Mouse (Mus musculus) adrenal gland, postnatal 10 days (tissue): ENCODE results near the gene Supt6. TPM values are rescaled to one million over a fixed set of nuclear protein-coding genes. Genes with fewer than 3 reads are reported as not detected.
A peak's percentile ranks its signal among the peaks of the same experiment; 100 is the strongest.
"Not testable (repeated sequence)": the region's sequence is repeated elsewhere in the genome, so short reads cannot be mapped to it uniquely, and the experiment has no call there.

Experiments
- DNase-seq: peaks from one replicate; pipeline ENCODE4 v3.0.0; 2021; ENCODE audit warnings: mixed read lengths
- long read RNA-seq, 2 experiments: library from polyadenylated mRNA; stranded (forward); transcript quantifications; one replicate each; pipeline ENCODE4 v2.0.0; 2021
- total RNA-seq, 2 experiments: library from RNA; stranded (reverse); gene quantifications; 2 replicates each; pipeline ENCODE4 v1.2.3; 2021

The Supt6 gene
- total RNA-seq: 10 to 100 TPM; 46.9 to 50.9 TPM
- long read RNA-seq, experiment 1, full-length matches to known transcripts: 2 of 12 reads
- long read RNA-seq, experiment 1, partial matches to known transcripts: 10 of 12 reads
- long read RNA-seq, experiment 1, other reads (novel, unspliced or antisense): 0 of 12 reads
- long read RNA-seq, experiment 2, full-length matches to known transcripts: 2 of 9 reads
- long read RNA-seq, experiment 2, partial matches to known transcripts: 5 of 9 reads
- long read RNA-seq, experiment 2, other reads (novel, unspliced or antisense): 2 of 9 reads

GRCm38 (mm10) chr11:78245627-78246317 is at the start of gene Supt6, which contains the start of gene Sdf2:
Gene Supt6 (minus strand): TSS chr11:78245987.
Gene Sdf2 (plus strand): TSS chr11:78245746.
- peak; percentile 92 for DNase-seq

GRCm38 (mm10) chr11:78294585-78294984 is 48.8 kb upstream of the Supt6 start:
- DNase-seq: no peak

DNA sequence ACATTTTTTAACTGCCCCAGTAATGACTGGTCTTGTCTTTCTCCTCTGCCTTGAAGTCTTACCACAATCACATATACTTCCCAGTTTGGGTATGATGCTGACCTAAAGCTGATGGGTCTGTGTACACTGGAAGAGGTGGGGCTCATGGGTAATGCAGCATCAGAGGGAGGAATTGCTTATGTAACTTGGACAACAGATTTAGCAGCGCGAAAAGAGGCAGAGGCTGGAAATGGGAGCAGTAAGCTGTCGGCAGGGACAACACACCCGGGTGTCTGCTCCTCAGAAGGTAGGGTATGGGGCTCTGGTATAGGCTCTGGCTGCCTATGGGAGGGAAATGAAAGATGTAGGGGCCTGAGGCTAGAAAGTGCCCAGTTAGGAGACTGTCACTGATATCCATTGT is 44.9 kb upstream of the Supt6 start, which contains the start of gene BC030499:
BC030499 (plus strand) TSS at position 188 of the 400 bp plus-strand sequence.
- no peak for DNase-seq

GRCm38 (mm10) chr11:78289146-78289763 is 43.5 kb upstream of the Supt6 start:
- no peak for DNase-seq

DNA sequence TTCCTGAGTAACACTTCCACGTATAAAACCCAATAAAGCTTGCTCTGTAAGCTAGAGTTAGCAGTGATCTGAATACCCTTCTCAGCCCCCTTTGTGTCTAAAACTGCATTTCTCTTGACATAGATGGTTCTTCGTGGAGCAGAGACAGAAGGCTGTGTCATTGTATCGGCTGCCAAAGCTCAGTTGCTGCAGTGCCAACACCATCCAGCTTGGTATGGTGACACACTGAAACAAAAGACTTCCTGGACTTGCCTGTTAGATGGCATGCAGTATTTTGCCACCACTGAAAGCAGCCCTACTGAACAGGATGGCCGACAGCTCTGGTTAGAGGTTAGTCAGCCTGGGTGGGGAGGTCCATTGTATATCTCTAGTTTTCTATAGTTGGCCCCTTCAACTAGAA is 33.8 kb upstream of the Supt6 start:
- DNase-seq: no peak

- DNase-seq: no peak
Observed at GRCm38 (mm10) chr11:78278853-78279252, 33.1 kb upstream of the Supt6 start.

DNA sequence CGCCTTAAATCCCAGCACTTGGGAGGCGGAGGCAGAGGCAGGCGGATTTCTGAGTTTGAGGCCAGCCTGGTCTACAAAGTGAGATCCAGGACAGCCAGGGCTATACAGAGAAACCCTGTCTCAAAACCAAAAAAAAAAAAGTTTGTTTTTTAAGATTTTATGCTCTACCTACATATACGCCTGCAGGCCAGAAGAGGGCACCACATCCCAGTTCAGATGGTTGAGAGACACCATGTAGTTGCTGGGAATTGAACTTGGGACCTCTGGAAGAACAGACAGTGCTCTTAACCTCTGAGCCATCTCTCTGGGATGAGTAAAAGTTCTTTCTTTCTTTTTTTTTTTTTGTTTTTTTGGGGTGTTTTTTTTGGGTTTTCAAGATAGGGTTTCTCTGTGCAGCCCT is 30.4 kb upstream of the Supt6 start:
- not testable (repeated sequence) for DNase-seq

DNA sequence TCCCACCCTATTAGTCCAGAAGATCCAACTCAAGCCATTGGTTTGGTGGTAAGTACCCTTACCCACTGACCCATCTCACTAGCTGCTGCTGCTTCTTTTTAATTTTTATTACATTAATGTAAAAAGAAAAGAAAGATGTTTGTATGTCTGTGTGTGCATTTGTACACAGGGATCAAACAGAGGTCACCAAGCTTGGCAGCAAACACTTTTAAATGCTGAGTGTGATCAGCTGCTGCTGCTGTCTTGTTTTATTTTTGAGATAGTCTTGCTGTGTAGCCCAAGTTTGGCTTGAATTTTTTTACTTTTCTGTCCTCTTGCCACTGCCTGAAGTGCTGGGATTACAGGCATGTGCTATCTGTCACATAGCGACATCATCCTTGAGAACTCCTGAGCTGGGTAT is 29.8 kb upstream of the Supt6 start:
- DNase-seq: no peak

DNA sequence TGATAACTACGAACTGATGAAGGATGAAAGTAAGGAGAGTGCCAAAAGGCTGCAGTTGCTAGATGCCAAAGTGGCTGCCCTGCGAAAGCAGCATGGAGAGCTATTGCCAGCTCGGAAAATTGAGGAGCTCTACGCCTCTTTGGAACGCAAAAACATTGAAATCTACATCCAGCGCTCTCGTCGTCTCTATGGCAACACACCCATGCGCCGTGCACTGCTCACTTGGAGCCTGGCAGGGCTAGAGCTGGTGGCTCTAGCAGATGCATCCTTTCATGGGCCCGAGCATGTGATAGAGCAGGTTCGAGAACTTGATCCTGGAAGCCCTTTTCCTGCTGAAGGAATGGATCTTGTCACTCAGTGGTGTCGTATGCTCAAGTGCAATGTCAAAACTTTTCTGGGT is 26.2 kb upstream of the Supt6 start:
- DNase-seq: no peak

GRCm38 (mm10) chr11:78265571-78265970 is 19.8 kb upstream of the Supt6 start:
- no peak for DNase-seq

DNA sequence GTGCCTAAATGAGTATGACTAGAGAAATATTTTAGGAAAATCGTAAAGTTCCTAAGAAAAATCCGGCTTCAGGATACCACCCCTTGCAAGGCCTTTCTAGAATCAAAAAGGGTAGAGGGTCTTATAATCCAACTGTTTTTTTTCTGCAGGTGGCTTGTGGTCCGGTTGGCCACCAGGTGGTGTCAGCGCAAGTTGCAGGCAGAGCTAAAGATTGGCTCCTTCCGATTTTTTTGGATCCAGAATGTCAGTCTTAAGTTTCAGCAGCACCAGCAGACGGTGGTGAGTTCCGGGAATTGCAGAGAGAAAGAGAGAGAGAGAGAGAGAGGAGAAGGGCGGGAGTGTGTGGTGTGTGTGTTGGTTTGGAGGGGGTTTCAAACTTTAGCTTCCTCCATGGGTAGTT is 16.8 kb upstream of the Supt6 start:
- DNase-seq: peak; percentile 62

DNA sequence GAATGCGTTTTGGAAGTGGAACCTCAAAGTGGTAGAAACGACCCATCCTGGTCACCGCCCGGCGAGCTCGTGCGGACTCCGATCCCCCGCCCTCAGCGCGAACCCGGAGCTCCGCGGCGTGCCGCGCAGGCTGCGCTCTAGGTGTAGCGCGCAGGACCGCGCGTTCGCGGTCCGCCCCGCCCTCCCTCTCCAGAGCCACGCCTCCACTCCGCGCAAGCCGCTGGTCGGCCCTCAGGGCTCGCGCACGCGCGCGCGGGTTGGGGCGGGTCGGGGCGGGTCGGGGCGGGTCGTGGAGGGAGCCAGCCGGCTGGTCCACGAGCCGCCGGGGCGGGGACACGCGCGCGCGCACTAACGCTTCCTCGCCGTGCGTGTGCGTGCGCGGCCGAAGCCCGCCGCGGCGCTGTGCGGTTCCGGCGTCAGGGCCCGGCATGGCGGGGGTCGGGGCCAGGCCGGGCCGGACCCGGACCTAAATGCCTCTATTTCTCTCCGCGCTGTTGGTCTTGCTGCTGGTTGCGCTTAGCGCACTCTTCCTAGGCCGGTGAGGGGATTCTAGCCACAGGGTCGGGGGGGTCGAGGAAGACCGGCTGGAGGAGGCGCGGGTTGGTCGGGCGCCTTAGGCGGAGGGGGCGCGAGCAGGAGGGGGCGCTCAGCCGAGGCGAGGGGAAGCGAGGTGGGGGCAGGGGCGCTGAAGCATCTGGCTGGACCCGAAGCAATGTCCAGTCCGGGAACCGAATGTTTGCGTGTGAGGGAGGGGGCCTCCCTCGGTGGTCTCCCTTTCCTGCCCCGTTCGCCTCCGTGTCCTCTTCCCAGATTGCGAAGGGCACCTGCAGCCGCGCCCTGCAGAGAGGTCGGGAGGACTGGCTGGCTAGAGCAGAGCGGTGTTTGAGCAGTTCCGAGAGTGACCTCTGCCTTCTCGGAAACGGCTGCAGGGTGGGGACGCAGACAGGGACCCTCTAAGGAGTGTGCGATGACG is 15.9 kb upstream of the Supt6 start, which contains the start of gene 2610507B11Rik:
2610507B11Rik (plus strand) TSS at position 373 of the 973 bp plus-strand sequence.
- DNase-seq: peak; percentile 95

GRCm38 (mm10) chr11:78260489-78261258 is 14.9 kb upstream of the Supt6 start:
- no peak for DNase-seq

DNA sequence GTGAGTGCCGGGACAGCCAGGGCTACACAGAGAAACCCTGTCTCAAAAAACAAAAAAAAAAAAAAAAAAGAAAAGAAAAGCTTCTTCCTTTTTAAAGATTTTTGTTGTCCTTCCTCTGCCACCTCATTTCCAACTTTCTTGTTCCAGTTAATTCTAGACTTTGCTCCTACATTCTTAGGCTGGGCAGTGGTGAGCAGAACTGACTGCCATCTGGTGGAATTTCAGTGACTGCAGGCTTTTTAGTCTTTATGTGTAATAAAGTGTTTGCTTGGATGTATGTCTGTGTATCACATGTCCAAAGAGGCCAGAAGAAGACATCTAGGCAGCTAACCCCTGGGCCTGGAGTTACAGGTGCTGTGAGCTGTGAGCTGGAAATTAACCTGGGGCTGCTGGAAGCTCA is 10.8 kb upstream of the Supt6 start:
- no peak for DNase-seq

GRCm38 (mm10) chr11:78247727-78248140 is 1.9 kb upstream of the Supt6 start:
- no peak for DNase-seq

- no peak for DNase-seq
Observed at GRCm38 (mm10) chr11:78247012-78247348, 1.2 kb upstream of the Supt6 start.

DNA sequence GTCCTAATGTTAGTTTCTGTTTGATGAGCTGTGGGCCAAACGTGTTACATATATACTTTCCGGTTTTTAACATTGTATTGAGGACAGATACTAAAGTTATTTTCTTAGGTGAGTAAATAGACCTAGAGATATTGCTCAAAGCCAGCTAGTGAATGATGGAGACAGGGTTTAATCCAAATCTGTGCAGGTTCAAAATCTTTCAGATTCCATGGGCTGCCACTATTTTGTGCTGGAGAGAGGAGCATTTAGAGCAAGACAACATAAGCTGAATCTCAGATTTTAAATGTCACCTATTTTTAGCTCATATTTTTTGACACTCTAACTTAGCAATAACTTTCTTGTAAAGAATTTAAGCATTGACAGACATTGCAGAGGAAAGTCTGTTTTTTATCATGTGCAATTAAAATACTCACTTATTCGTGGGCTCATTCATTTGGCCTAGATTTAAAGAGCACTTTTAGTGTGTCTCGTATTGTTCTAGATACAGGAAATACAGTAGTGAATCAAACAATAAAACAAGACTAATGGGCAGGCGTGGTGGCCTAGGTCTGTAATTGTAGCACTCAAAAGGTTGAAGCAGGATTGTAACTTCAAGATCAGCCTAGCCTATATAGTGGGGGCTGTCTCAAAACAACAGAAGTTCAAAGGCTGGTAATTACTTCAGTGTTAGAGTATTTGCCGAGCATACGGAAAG is 678 bp upstream of the Supt6 start:
- no peak for DNase-seq

DNA sequence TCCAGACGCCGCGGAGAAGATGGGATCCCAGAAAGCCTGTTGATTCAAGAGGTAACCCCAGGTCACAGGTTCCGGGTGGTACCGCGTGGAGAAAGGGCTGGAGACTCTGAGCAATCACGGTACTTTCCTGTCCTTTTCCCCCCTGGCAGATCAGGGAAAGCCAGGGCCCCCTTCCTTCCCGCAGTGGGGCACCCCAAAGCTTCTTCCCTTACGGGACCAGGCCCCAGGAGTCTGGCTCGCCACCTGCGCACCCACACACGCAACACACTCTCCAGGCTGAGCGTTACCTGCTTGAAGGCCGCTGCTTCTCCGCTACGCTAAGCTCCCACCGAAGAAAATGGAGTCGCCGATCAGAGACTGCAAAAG is 543 bp downstream of the Supt6 start:
- no peak for DNase-seq

GRCm38 (mm10) chr11:78240193-78240857 is 5.5 kb downstream of the Supt6 start:
- no peak for DNase-seq

DNA sequence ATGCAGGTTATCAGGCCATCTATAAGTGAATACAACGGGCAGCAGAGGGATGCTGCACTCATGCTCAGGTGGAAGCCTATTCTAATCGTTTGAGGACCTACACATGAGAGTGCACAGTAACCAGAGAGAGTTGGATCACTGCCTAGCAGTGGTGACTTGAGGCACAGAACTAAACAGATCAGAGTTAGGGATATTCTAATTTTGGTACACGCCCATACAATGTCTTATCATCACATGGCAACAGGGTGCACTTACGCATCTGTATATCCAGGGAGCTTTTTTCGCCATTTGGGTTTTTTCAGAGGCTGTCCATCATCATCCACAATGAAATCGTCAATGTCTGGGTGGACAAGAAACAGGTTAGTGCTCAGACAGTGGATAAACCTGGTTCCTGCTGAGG is 14.3 kb downstream of the Supt6 start:
- no peak for DNase-seq
